Mouse (Mus musculus) T-helper 1 cell (primary cell): ENCODE results near the gene Cdca7l.

ENCODE experiments used
- in situ Hi-C: fragments of 300-600 bp; cut with MboI, MseI; formaldehyde crosslinking; loops from one replicate; pipeline ENCODE4 v1.15.1; 2025; ENCODE audit warnings: high pct_unique_total_duplicates

The Cdca7l gene

GRCm38 (mm10) chr12:117809327-117810017, 5.4 kb downstream of the Cdca7l start:
- in situ Hi-C loops, result no loop called here

- in situ Hi-C loops, result no loop called here
These were observed 6.0 kb downstream of the Cdca7l start for GRCm38 (mm10) chr12:117810074-117810473.

- in situ Hi-C loops, result no loop called here
These were observed 16.2 kb downstream of the Cdca7l start for GRCm38 (mm10) chr12:117820138-117820858.

- in situ Hi-C loops, result no loop called here
These were observed 16.8 kb downstream of the Cdca7l start for GRCm38 (mm10) chr12:117820859-117821221.

GRCm38 (mm10) chr12:117821394-117821793, 17.3 kb downstream of the Cdca7l start:
- in situ Hi-C loops, result no loop called here

- in situ Hi-C loops, result loop anchor here (25.0 kb wide), 1 partner anchor 1009 kb away; the partner anchor contains the start of gene Sp8
These were observed 24.3 kb downstream of the Cdca7l start for GRCm38 (mm10) chr12:117828350-117828749.

GRCm38 (mm10) chr12:117831351-117831961, 27.4 kb downstream of the Cdca7l start:
- in situ Hi-C loops, result loop anchor here (25.0 kb wide), 1 partner anchor 1006 kb away; the partner anchor contains the start of gene Sp8

- in situ Hi-C loops, result loop anchor here (25.0 kb wide), 1 partner anchor 1005 kb away; the partner anchor contains the start of gene Sp8
These were observed 28.1 kb downstream of the Cdca7l start for GRCm38 (mm10) chr12:117832190-117832589.

GRCm38 (mm10) chr12:117834652-117835051, 30.6 kb downstream of the Cdca7l start:
- in situ Hi-C loops, result loop anchor here (25.0 kb wide), 1 partner anchor 1003 kb away; the partner anchor contains the start of gene Sp8

- in situ Hi-C loops, result loop anchor here (25.0 kb wide), 1 partner anchor 1002 kb away; the partner anchor contains the start of gene Sp8
These were observed 31.3 kb downstream of the Cdca7l start for GRCm38 (mm10) chr12:117835371-117835770.

GRCm38 (mm10) chr12:117837376-117837775, 33.3 kb downstream of the Cdca7l start:
- in situ Hi-C loops, result loop anchor here (25.0 kb wide), 1 partner anchor 1000 kb away; the partner anchor contains the start of gene Sp8

- in situ Hi-C loops, result loop anchor here (5.0 to 25.0 kb wide), 2 partner anchors 303 to 997 kb away; partner anchors contain the start of gene Sp8
These were observed 36.6 kb downstream of the Cdca7l start for GRCm38 (mm10) chr12:117840705-117841104.

- in situ Hi-C loops, result loop anchor here (5.0 to 25.0 kb wide), 2 partner anchors 305 to 995 kb away; partner anchors contain the start of gene Sp8
These were observed 38.6 kb downstream of the Cdca7l start for GRCm38 (mm10) chr12:117842676-117843075.

- in situ Hi-C loops, result loop anchor here (5.0 to 25.0 kb wide), 2 partner anchors 306 to 994 kb away; partner anchors contain the start of gene Sp8
These were observed 39.4 kb downstream of the Cdca7l start for GRCm38 (mm10) chr12:117843302-117844074.

GRCm38 (mm10) chr12:117844075-117844408, 40.0 kb downstream of the Cdca7l start:
- in situ Hi-C loops, result loop anchor here (5.0 to 25.0 kb wide), 2 partner anchors 307 to 993 kb away; partner anchors contain the start of gene Sp8

- in situ Hi-C loops, result loop anchor here (5.0 to 25.0 kb wide), 2 partner anchors 308 to 992 kb away; partner anchors contain the start of gene Sp8
These were observed 40.8 kb downstream of the Cdca7l start for GRCm38 (mm10) chr12:117844917-117845316.

GRCm38 (mm10) chr12:117848621-117849020, 44.5 kb downstream of the Cdca7l start:
- in situ Hi-C loops, result loop anchor here (25.0 kb wide), 1 partner anchor 989 kb away; the partner anchor contains the start of gene Sp8

- in situ Hi-C loops, result no loop called here
These were observed 46.4 kb downstream of the Cdca7l start for GRCm38 (mm10) chr12:117850472-117850871.

- in situ Hi-C loops, result no loop called here
These were observed 49.2 kb downstream of the Cdca7l start for GRCm38 (mm10) chr12:117853316-117853715.

GRCm38 (mm10) chr12:117857023-117857422, 52.9 kb downstream of the Cdca7l start:
- in situ Hi-C loops, result no loop called here

- in situ Hi-C loops, result no loop called here
These were observed 53.8 kb downstream of the Cdca7l start for GRCm38 (mm10) chr12:117857884-117858283.
